Mouse (Mus musculus) lung, postnatal 0 days (tissue): ENCODE results near the gene Mylk.

Experiments used
- CTCF ChIP-seq: IDR thresholded peaks from 2 replicates; pipeline ENCODE4 v1.5.1; 2016; ENCODE audit warnings: antibody characterized with exemption, mild to moderate bottlenecking
- EP300 ChIP-seq: IDR thresholded peaks from 2 replicates; pipeline ENCODE4 v1.6.1; 2016; ENCODE audit warnings: antibody characterized with exemption, mild to moderate bottlenecking, control low read depth

DNA sequence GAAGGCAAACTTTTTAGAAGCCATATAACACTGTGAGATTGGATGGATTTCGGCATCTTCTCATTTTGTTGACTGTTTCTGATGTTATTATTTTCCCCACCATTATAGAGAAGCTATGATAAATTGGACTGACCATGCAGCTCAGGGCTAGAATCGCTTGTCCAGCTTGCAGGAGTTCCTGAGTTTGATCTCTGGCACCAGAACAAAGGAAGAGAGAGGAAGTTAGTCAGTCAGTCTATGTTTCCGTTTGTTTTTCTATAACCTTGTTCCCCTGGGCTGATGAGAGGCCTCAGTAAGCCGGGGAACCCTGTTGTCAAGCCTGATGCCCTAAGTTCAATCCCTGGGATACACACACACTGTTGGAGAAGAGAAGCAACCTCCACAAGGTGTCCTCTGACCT, 135.8 kb downstream of the Mylk start:
- no peak for TF ChIP-seq CTCF
- no peak; the same call in 1 of the 2 replicates for TF ChIP-seq EP300
